11 mouse cellular contexts compared by ENCODE assay signal in the genomic region with DNA sequence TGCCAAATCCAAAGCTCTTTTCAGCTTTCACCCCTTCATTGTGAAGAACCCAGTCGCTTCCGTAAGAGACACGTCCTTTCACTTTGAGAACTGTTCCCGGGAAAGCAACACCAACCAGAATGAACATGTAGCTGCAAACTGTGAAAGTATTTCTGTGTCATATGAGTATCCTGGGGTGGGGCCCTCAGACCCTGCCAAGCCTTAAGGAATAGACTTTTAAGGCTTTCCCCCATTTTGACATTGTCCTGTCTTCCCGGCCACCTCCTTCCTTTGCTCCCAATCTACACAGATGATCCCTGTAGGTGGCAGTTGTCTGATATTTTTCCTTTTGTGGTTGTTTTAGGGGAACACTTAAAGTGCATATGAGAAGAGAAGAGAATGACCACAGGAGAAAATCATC. TPM values are rescaled to one million over a fixed set of nuclear protein-coding genes. Genes with fewer than 3 reads are reported as not detected.
DNase-seq lines count a peak whose midpoint lies in the region; ATAC-seq and TF ChIP-seq lines count a peak whose summit lies in the region.
"Had no signal": no experiment of that assay in that cellular context is flagged by ENCODE, and none has a peak within 500 bp of the region (broad histone marks: within the 10 kb centered on the region; RNA-seq: fewer than 3 reads in every experiment).

No protein-coding gene starts in this region.

- H3K27ac ChIP-seq in hindbrain, embryonic 15.5 days (replicated peaks), result peak overlapping the region; percentile 83
- no peak overlapping the region for H3K27ac ChIP-seq in thymus, adult 2 months (ENCODE audit: control insufficient read depth, insufficient read depth, low read length)
- H3K27ac ChIP-seq: liver, embryonic 14.5 days had no signal

- TF ChIP-seq POLR2A in thymus, adult 2 months (IDR thresholded peaks at IDR 0.05; ENCODE audit: control insufficient read depth, extremely low read depth, insufficient read depth, low read length, poor library complexity), result no peak

- peak overlapping the region; percentile 38 for H3K9ac ChIP-seq in hindbrain, embryonic 15.5 days
- H3K9ac ChIP-seq: liver, embryonic 14.5 days had no signal

- ATAC-seq in hindbrain, embryonic 15.5 days (ENCODE audit: low FRiP score, low read depth), result no peak

- H3K9me3 ChIP-seq in hindbrain, embryonic 15.5 days, result no peaks in the 10 kb centered on the region

- TF ChIP-seq CTCF in thymus, adult 2 months (IDR thresholded peaks at IDR 0.05; ENCODE audit: borderline replicate concordance, control insufficient read depth, extremely low read depth, insufficient read depth, low read length, poor library complexity), result no peak

- 48% methylated on average over 5 of the region's 5 CpGs for WGBS in hindbrain, embryonic 15.5 days
- 96% methylated on average over 5 of the region's 5 CpGs for WGBS in thymus, adult 2 months

- peak overlapping the region; percentile 31 for H3K4me3 ChIP-seq in hindbrain, embryonic 15.5 days
- H3K4me3 ChIP-seq in thymus, adult 2 months (ENCODE audit: control insufficient read depth, insufficient read depth, low read length), result no peak overlapping the region

- peaks cover 5% of the 10 kb centered on the region; the same call in 1 of the 2 replicates for H3K36me3 ChIP-seq in hindbrain, embryonic 15.5 days
- H3K36me3 ChIP-seq in thymus, adult 2 months (ENCODE audit: control insufficient read depth, insufficient read depth, low read length), result no peaks in the 10 kb centered on the region

- DNase-seq in layer of hippocampus, adult 18-20 months (ENCODE audit: low spot score in 2 of 2), result peak; percentile 42 to 53
- no peak for DNase-seq in layer of hippocampus, adult 9-10 months (ENCODE audit: low spot score)
- peak; percentile 48 for DNase-seq in cerebellum, adult 8-10 months
- DNase-seq in right cerebral cortex, adult 2 months (ENCODE audit: low spot score in 2 of 2), result peak; percentile 26 to 51
- no peak for DNase-seq in urinary bladder, postnatal 14 days (ENCODE audit: low spot score)
- no peak for DNase-seq in thymus, adult 2 months
- DNase-seq in lung, postnatal 14 days, result no peak

- H3K4me2 ChIP-seq in hindbrain, embryonic 15.5 days, result peak overlapping the region; percentile 48

- H3K4me1 ChIP-seq in hindbrain, embryonic 15.5 days (replicated peaks), result peaks cover 7% of the 10 kb centered on the region
- H3K4me1 ChIP-seq in thymus, adult 2 months (replicated peaks; ENCODE audit: control insufficient read depth, insufficient read depth, low read length), result no peaks in the 10 kb centered on the region

- H3K27me3 ChIP-seq in hindbrain, embryonic 15.5 days, result no peaks in the 10 kb centered on the region
- no peaks in the 10 kb centered on the region for H3K27me3 ChIP-seq in thymus, adult 2 months (ENCODE audit: control insufficient read depth, insufficient read depth, low read length)

RNA-seq across cellular contexts. Expression of gene Gm11146, which starts 5.3 kb away (rescaled TPM):
- total RNA-seq in layer of hippocampus, adult 18-20 months (2021), result not detected
- polyA plus RNA-seq in hindbrain, embryonic 15.5 days (2015; fragmentation: Nextera tagmentation; extraction: Ambion mirVana), result not detected in 2 replicates
- not detected in 2 replicates for polyA plus RNA-seq in thymus, adult 2 months (2012; rRNA removed)
- polyA plus RNA-seq: heart, embryonic 16.5 days; liver, embryonic 14.5 days; small intestine, adult 2 months had no signal

Comparison
In these comparisons a context has a peak if more than half of its experiments do, and no peak if none do; other contexts are left out.
1. DNase-seq: peak in layer of hippocampus, adult 18-20 months (2 of 2), cerebellum, adult 8-10 months (single experiment) and right cerebral cortex, adult 2 months (2 of 2); none in layer of hippocampus, adult 9-10 months (single experiment), urinary bladder, postnatal 14 days (single experiment), thymus, adult 2 months (single experiment) and lung, postnatal 14 days (single experiment).